8 mouse cellular contexts compared by ENCODE assay signal in genomic region chr17:35126206-35126611, GRCm38 (mm10). TPM values are rescaled to one million over a fixed set of nuclear protein-coding genes. Genes with fewer than 3 reads are reported as not detected.
DNase-seq lines count a peak whose midpoint lies in the region; ATAC-seq and TF ChIP-seq lines count a peak whose summit lies in the region.

Gene D17H6S53E, plus strand, starts transcription at chr17:35126373.

- TF ChIP-seq CTCF in layer of hippocampus, adult 2 months (conservative IDR thresholded peaks at IDR 0.05) = no peak
- peak; percentile 53; the same call in 1 of the 2 replicates for TF ChIP-seq CTCF in thymus, adult 2 months (IDR thresholded peaks at IDR 0.05; ENCODE audit: borderline replicate concordance, control insufficient read depth, extremely low read depth, insufficient read depth, low read length, poor library complexity)

- H3K36me3 ChIP-seq in forebrain, embryonic 15.5 days = peaks cover 14% of the 10 kb centered on the region
- no peaks in the 10 kb centered on the region; the same call in 1 of the 2 replicates for H3K36me3 ChIP-seq in lung, embryonic 16.5 days (ENCODE audit: control insufficient read depth, insufficient read depth, low read length)
- H3K36me3 ChIP-seq in thymus, adult 2 months (ENCODE audit: control insufficient read depth, insufficient read depth, low read length) = no peaks in the 10 kb centered on the region

- peak within 1 kb of the TSS; percentile 86 for H3K4me3 ChIP-seq in forebrain, embryonic 15.5 days
- peak within 1 kb of the TSS; percentile 74 for H3K4me3 ChIP-seq in layer of hippocampus, adult 2 months
- H3K4me3 ChIP-seq in lung, embryonic 16.5 days (ENCODE audit: low read length) = peak within 1 kb of the TSS; percentile 62
- H3K4me3 ChIP-seq in thymus, adult 2 months (ENCODE audit: control insufficient read depth, insufficient read depth, low read length) = peak within 1 kb of the TSS; percentile 76

- peak; percentile 17; the same call in 1 of the 2 replicates for ATAC-seq in forebrain, embryonic 15.5 days (replicated peaks)
- ATAC-seq in lung, embryonic 16.5 days (ENCODE audit: low read depth) = peak; percentile 60

- peak; percentile 41 for DNase-seq in ES-CJ7 (ENCODE audit: low read depth, low spot score)
- peak; percentile 56 for DNase-seq in c-Kit-positive CD71-negative TER-119-negative erythroid progenitor cells, embryonic 14.5 days (ENCODE audit: low read depth)
- peak; percentile 79 to 84 for DNase-seq in heart, postnatal 36 days
- DNase-seq in layer of hippocampus, adult 2 months (ENCODE audit: low spot score in 2 of 2) = peak; percentile 69 to 74
- peak; percentile 60 for DNase-seq in ovary, adult 18-20 months (ENCODE audit: low spot score)
- peak; percentile 85 for DNase-seq in thymus, adult 2 months

- peak within 1 kb of the TSS; percentile 80 for H3K27ac ChIP-seq in forebrain, embryonic 15.5 days (replicated peaks)
- H3K27ac ChIP-seq in layer of hippocampus, adult 2 months = peak within 1 kb of the TSS; percentile 92
- peak within 1 kb of the TSS; percentile 78 for H3K27ac ChIP-seq in lung, embryonic 16.5 days (ENCODE audit: low read length)
- H3K27ac ChIP-seq in thymus, adult 2 months (ENCODE audit: control insufficient read depth, insufficient read depth, low read length) = peak within 1 kb of the TSS; percentile 81

- no peaks in the 10 kb centered on the region for H3K9me3 ChIP-seq in forebrain, embryonic 15.5 days
- no peaks in the 10 kb centered on the region for H3K9me3 ChIP-seq in lung, embryonic 16.5 days (ENCODE audit: control insufficient read depth, low read length)

- WGBS in forebrain, embryonic 15.5 days = 0% methylated on average over 36 of the region's 36 CpGs
- under 1% methylated on average over 36 of the region's 36 CpGs for WGBS in lung, embryonic 16.5 days
- WGBS in thymus, adult 2 months = under 1% methylated on average over 36 of the region's 36 CpGs

- H3K9ac ChIP-seq in forebrain, embryonic 15.5 days (replicated peaks) = peak within 1 kb of the TSS; percentile 85
- peak within 1 kb of the TSS; percentile 78 for H3K9ac ChIP-seq in lung, embryonic 16.5 days (ENCODE audit: low read length)

- H3K4me2 ChIP-seq in forebrain, embryonic 15.5 days (replicated peaks) = peak within 1 kb of the TSS; percentile 83
- H3K4me2 ChIP-seq in lung, embryonic 16.5 days (ENCODE audit: low read depth, low read length) = peak within 1 kb of the TSS; percentile 59

- no peaks in the 10 kb centered on the region for H3K27me3 ChIP-seq in forebrain, embryonic 15.5 days
- no peaks in the 10 kb centered on the region for H3K27me3 ChIP-seq in lung, embryonic 16.5 days (ENCODE audit: control insufficient read depth, insufficient read depth, low read depth, low read length)
- no peaks in the 10 kb centered on the region for H3K27me3 ChIP-seq in thymus, adult 2 months (ENCODE audit: control insufficient read depth, insufficient read depth, low read length)

- intact Hi-C loops in heart, postnatal 36 days (cut with DNase I) = loop anchor here (1.0 to 5.0 kb wide), 2 partner anchors 8 to 36 kb away; partner anchors contain the start of gene Prrc2a

- peak; percentile 79 for TF ChIP-seq POLR2A in thymus, adult 2 months (IDR thresholded peaks at IDR 0.05; ENCODE audit: control insufficient read depth, extremely low read depth, insufficient read depth, low read length, poor library complexity)

- peaks cover 40% of the 10 kb centered on the region for H3K4me1 ChIP-seq in forebrain, embryonic 15.5 days
- H3K4me1 ChIP-seq in lung, embryonic 16.5 days (replicated peaks; ENCODE audit: control insufficient read depth, insufficient read depth, low read length) = peaks cover 20% of the 10 kb centered on the region
- H3K4me1 ChIP-seq in thymus, adult 2 months (replicated peaks; ENCODE audit: control insufficient read depth, insufficient read depth, low read length) = peaks cover 22% of the 10 kb centered on the region

RNA-seq across cellular contexts. Expression of gene D17H6S53E, which starts in this region (rescaled TPM):
- 8.7 TPM in 2 replicates for polyA plus RNA-seq in forebrain, embryonic 15.5 days (2015; fragmentation: Nextera tagmentation; extraction: Ambion mirVana)
- total RNA-seq in heart, postnatal 36 days (2021) = 10 to 100 TPM; 25.7 to 26.4 TPM
- total RNA-seq in layer of hippocampus, adult 2 months (2021) = 10 to 100 TPM; 25.2 to 29.3 TPM
- polyA plus RNA-seq in lung, embryonic 16.5 days (2015; fragmentation: Nextera tagmentation; extraction: Ambion mirVana) = 9.7 and 10.4 TPM in 2 replicates
- 12.9 and 16.0 TPM in 2 replicates for polyA plus RNA-seq in thymus, adult 2 months (2012; rRNA removed)

Comparison
In these comparisons a context has a peak if more than half of its experiments do, and no peak if none do; other contexts are left out.
1. Peak in every context shown above with its lines: DNase-seq, ATAC-seq, H3K4me3 ChIP-seq and H3K27ac ChIP-seq.